Mouse (Mus musculus): Measurements from ENCODE around the gene Adipoq.

DNA sequence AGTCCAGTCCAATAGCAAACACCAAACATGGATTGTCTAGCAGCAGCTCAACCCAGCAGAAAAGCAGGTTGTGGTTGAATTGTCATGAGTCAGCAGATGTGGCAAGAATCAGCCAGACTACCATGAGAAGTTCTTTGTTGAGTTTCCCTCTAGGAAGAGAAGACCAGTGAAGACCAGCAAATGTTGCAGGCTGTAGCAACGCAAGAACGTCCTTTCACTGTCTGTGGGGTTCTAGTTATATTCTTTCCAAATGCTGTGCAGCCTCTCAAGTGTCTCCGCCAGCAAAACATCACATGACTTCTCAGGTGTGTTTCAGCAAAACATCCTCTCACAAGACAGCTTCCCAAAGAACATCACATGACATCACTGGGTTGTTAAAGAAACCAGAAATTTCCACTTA lies 24.5 kb downstream of the Adipoq start:
- TF ChIP-seq CTCF (IDR thresholded peaks at IDR 0.05; ENCODE audit: low read depth) (no peak), EP300 (IDR thresholded peaks at IDR 0.05; ENCODE audit: low read depth) (no peak)

Measured in liver, embryonic 14.5 days (tissue).